Mouse (Mus musculus) right cerebral cortex, adult 2 months (tissue): ENCODE measurements around the gene Pf4.

Experiments
- DNase-seq, 2 experiments: peaks; one replicate each; pipeline ENCODE4 v3.0.0; 2021 to 2022; ENCODE audit warnings: low spot score in 2 of 2

Gene Pf4

DNA sequence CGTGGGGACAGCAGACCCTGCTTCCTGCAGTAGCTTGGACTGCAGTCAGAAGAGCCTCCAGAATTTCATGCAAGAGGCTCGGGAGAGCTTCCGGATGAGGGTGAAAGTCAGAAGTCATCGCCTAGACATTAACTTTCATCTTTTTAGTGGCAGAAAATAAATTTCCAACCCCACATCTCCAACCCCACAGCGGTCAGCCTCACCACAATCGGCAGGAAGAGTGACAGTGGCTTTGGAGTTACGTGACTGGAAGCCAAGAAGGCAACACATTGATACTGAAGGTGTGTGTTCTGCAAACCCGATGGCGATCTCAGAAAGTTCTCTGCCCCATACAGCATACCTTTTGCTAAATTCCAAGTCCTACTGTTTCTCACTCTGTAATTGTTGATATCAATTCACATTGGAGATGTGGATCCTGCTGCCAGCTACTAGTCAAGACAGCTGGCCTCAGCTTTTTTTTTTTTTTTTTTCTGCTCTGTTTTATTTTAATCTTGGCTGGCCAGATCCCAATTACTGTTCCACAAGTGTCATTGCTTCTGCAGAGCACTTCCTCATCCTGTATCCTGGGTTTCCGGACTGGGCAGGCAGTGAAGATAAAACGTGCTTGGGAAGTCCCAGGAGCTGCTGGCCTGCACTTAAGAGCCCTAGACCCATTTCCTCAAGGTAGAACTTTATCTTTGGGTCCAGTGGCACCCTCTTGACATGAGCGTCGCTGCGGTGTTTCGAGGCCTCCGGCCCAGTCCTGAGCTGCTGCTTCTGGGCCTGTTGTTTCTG is at the start of gene Pf4:
Gene Pf4 (plus strand): TSS at position 556 of the 774 bp plus-strand sequence.
- no peak for DNase-seq

DNA sequence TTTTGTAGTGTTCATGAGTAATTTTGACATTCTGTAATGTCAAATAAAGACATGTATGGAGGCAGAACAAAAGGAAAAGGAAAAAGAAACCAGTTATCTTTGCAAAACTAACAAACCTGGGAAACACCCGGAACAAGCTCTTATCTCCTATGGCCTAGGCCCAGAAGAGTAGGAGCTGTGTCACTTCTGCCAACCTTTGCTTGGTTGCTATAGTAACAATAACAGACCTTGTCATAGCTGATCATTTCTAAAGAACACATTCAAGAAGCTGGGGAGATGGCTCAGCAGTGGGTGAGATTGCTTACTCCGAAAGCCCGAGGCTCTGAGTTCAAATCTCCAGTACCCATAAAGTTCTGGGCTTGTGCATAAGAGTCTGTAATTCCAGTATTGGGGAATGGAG is 49.6 kb upstream of the Pf4 start:
- no peak for DNase-seq

- DNase-seq = no peak
These were observed 44.0 kb upstream of the Pf4 start for GRCm38 (mm10) chr5:90728254-90728653.

- DNase-seq = no peak
These were observed 40.8 kb upstream of the Pf4 start for GRCm38 (mm10) chr5:90731480-90731879.

GRCm38 (mm10) chr5:90742029-90742428 is 30.2 kb upstream of the Pf4 start:
- DNase-seq = no peak

GRCm38 (mm10) chr5:90753934-90754333 is 18.3 kb upstream of the Pf4 start:
- DNase-seq = no peak

DNA sequence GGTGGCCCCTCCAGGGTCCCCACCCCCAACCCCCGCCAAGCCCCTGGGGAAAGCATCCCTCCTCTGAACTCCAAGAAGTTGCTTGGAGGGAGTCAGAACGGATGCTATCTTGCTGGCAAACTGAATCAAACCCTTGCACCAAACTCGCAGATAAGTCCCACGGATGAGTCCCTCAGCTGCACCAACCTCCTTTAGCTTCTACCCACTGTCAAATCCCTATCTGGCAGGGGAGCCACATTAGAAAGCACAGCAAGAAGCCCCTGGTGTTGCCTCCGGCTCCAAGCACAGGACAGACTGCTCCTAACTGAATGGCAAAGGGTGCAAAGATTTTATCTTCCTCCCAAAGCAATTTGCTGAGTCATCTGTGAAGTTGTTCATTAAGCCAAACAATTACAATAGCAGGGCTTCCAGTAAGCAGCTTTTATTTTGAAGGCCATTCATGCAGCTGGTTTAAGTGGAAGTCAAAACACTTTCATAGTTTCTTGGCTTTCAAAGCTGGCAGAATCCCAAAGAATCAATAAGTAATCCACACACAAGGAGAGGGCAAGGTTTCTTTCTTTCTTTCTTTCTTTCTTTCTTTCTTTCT is 14.1 kb upstream of the Pf4 start:
- no peak for DNase-seq

DNA sequence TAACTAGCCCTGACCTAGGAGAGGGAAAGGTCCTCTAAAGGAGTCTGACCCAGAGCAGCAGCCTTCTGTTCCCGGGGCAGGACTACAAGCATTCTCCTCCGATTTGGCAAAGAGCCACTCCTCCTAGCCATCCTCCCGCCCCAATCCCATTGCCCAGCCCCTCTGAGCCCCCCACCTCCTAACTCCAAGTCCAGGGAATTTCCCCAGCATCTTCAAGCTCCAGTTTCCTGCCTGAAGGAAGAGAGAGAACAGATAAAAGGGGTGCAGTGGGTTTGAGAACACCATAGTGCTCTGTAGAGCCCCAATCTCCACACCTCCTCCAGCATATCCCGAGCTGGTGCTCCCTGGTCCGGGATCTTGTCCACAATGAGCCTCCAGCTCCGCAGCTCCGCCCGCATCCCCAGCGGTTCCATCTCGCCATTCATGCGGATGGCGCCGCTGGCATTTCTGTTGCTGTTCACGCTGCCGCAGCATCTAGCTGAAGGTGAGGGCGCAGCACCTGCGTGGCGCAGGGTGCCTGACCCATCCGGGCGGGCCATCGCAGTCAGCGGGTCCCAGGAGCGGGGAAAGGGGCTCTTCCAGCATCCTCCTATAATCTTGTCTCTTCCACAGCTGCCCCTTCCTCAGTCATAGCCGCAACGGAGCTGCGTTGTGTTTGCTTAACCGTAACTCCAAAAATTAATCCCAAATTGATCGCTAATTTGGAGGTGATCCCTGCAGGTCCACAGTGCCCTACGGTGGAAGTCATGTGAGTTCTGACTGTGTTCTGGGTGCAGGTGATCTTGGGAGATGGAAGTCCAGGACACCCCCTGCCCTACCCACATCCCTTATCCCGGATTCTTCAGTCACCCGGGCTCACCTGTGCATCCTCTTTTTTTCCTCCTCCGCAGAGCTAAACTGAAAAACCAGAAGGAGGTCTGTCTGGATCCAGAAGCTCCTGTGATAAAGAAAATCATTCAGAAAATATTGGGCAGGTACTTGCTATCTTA is 12.9 kb upstream of the Pf4 start, which contains the start of gene Cxcl5:
Gene Cxcl5 (plus strand): TSS at position 284 of the 989 bp plus-strand sequence.
- DNase-seq = peak; percentile 20 to 37

- no peak for DNase-seq
These were observed 11.9 kb upstream of the Pf4 start for GRCm38 (mm10) chr5:90760303-90760702.

GRCm38 (mm10) chr5:90760844-90761243 is 11.4 kb upstream of the Pf4 start:
- no peak for DNase-seq

DNA sequence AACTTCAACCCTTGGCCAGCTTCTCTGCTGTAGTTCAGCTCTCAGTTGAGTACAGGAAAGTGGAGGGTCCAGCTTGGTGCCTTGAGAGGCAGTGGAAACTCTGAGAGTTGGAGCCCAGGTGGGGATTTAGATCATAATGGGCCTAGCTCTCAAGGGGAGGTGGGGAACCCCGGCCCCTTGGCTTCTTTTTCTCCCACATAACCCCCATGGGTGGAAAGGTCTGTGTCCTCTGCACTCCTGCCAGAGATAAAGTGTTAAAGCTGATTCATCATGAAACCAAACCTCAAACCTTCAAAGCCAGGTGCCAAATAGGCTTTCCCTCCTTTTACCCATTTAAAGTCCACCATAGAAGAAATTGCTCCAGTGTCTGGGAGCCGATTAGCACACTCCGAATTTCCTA is 10.4 kb upstream of the Pf4 start:
- no peak for DNase-seq

GRCm38 (mm10) chr5:90763912-90764665 is 8.1 kb upstream of the Pf4 start:
- no peak for DNase-seq

DNA sequence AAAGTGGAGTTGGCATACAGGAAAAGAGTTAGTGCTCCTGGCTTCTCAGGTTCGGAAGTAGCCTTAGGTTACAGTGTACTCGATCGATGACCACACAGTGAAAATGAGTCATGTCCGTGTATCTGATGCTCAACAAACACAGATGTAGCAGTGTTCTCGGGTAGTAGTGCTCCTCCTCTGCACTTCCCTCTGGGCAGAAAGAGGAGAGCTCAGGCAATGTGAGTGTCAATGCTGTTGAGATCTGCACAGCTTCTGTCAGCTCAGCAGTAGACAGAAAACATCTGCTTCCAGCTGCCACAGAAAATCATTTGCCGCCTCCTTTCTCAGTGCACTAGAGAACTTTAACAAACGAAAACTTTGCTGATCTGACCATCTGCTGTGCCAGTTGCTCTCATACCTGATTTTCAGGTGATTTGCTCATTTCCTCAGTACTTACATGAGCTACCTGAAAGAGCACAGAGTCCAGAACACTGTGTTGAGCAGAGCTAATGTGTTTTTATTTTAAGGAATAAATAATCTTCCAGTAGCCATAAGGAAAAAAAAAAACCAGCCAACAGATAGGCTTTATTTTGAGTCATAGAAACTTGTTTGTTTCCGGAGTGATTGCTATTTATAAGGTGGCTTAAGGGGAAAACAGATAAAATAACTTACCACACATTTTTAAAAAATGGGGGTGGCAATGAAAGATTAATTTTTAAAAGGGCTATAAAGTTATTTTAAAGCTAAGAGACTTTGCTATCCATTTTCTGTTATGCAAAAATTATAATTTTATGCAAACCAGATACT is 6.2 kb upstream of the Pf4 start:
- no peak for DNase-seq

DNA sequence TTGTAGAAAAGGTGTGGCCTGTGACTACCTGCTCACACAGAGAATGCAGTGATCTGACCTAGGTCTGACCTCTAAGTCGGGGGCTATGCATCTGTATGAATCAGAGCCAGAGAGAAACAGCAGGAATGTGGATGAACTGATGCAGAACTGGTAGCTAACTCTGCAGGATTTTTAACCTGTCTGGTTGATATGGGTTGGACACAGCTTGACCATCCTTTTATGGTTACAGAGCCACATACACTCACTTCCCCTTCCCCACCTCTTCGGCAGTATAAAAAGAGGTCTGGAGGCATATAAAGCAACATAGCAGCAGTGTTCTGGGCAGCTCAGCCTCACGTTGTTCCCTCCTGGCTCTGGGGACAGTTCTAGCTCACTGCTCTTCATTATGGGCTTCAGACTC is 4.0 kb upstream of the Pf4 start, which contains the start of gene Ppbp:
Gene Ppbp (plus strand): TSS at position 301 of the 400 bp plus-strand sequence.
- no peak for DNase-seq

DNA sequence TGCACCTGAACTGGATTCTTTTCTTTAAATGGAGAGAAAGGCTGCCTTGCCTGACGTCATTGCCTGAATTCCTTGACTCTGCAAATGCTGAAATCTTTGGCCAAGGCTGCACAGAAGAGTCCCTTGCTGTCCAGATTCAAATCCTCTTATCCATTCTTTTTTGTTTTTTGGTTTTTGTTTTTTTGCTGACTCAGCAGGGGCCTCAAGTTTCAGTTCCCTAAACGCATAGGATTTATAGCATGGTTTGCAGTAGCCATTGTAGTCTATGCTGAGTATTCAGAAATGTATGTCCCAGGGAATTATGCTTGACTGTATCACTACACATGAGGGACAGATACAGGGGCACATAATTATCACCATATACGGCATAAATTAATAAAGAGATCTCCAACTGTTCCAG is 866 bp upstream of the Pf4 start:
- no peak for DNase-seq

DNA sequence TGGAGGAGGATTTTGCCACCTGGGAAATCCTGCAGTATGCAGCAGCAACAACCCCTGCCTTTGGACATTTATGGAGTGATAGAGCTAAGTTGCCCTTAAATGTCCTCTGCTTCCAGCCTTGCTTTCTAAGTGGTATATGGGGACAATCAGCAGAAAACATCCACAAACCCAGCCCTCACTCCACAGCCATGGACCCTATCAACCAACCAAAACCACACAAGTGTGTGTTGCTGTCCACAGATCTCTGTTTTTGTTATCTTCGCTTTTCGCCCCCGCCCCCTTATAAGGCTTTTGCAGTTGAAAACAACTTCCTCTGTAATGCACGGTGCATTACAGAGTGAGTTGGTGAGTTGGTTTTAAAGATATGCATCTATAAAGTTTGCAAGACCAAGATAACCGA is 3.3 kb downstream of the Pf4 start:
- DNase-seq = no peak

GRCm38 (mm10) chr5:90777621-90778020 is 5.4 kb downstream of the Pf4 start:
- no peak for DNase-seq

DNA sequence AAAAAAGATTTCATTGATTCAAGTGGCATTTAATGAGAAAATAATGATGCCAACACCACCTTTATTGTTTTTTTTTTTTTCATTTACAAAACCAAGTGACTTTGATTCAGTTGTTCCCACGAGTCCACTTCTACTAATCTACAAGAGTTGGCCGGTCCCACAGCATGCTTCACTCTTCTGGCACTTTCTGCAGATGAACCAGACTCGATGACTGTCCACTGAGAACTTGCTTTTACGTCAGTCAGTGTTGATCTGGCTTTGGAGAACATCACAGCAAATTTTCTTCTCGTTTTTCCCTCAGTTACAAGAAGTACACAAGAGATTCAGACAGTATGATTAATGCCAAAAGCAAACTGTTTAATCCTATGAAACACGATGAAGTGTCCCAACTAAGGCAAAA is 6.6 kb downstream of the Pf4 start:
- DNase-seq = no peak

DNA sequence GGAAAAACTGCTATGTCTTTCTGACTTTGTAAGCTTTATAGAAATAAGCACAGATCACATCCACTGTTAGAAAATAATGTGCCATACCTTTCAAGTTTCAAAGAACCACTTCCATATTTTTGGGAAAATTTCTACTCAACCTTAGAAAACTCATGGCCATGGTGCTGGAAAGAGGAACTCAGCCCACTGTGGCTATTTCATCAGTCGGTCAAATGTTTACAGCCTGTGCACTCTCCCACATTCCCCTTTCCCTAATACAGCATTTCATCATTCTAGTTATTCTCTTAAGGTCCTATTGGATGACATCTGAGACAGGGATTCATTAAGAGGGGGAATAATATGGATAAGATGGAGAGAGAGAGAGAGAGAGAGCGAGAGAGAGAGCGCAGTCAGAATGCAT is 11.5 kb downstream of the Pf4 start:
- DNase-seq = no peak
